Mouse (Mus musculus): ENCODE results near the gene Pcbp1.

- TF ChIP-seq NANOG (IDR thresholded peaks at IDR 0.05; ENCODE audit: borderline replicate concordance, low read length) (no peak), CTCF (conservative IDR thresholded peaks at IDR 0.05; ENCODE audit: low read length) (no peak), POU5F1 (IDR thresholded peaks at IDR 0.05; ENCODE audit: borderline replicate concordance, low read length) (no peak)
Measured at GRCm38 (mm10) chr6:86497942-86498732, 28.0 kb downstream of the Pcbp1 start.

All from E14TG2a.4 (cell line).